Mouse (Mus musculus) thymus, adult 2 months (tissue): ENCODE results near the gene Glg1.

Source experiments
- CTCF ChIP-seq: fragments of 200-500 bp; IDR thresholded peaks from 2 replicates; pipeline ENCODE4 v1.5.1; 2012; ENCODE audit warnings: mild to moderate bottlenecking, control low read depth, low read length, moderate library complexity, borderline replicate concordance; ENCODE audit not compliant: control insufficient read depth, poor library complexity, insufficient read depth; ENCODE audit errors: extremely low read depth
- POLR2A ChIP-seq: fragments of 200-500 bp; IDR thresholded peaks from 2 replicates; pipeline ENCODE4 v1.6.1; 2012; ENCODE audit warnings: mild to moderate bottlenecking, low read length, control low read depth, moderate library complexity; ENCODE audit not compliant: control insufficient read depth, poor library complexity, insufficient read depth; ENCODE audit errors: extremely low read depth

- no peak for TF ChIP-seq CTCF
- TF ChIP-seq POLR2A, result no peak
Observed at GRCm38 (mm10) chr8:111197966-111198365, 61.0 kb downstream of the Glg1 start.
